Mouse (Mus musculus) left cerebral cortex, adult 2 months (tissue): ENCODE data around the gene Fastkd3. TPM values are rescaled to one million over a fixed set of nuclear protein-coding genes. Genes with fewer than 3 reads are reported as not detected.

Experiments used
- DNase-seq, 2 experiments: peaks; one replicate each; pipeline ENCODE4 v3.0.0; 2021 to 2022; ENCODE audit warnings: low spot score in 2 of 2, mixed read lengths in 1 of 2; ENCODE audit errors: extremely low spot score in 1 of 2
- H3K27ac ChIP-seq: fragments of 200-600 bp; 2 replicates; pipeline ENCODE4 v1.8.1; 2022
- H3K4me3 ChIP-seq: fragments of 200-600 bp; 2 replicates; pipeline ENCODE4 v1.8.1; 2022
- CTCF ChIP-seq: fragments of 200-600 bp; IDR thresholded peaks from 2 replicates; pipeline ENCODE4 v1.8.1; 2022; ENCODE audit warnings: antibody characterized with exemption, mild to moderate bottlenecking, moderate library complexity
- intact Hi-C: fragments of 180-260 bp; cut with DNase I; formaldehyde crosslinking; loops from one replicate; pipeline ENCODE4 v1.15.1; 2025
- total RNA-seq, 2 experiments: library from RNA; stranded (reverse); gene quantifications; 2 replicates each; pipeline ENCODE4 v1.2.3; 2021

The Fastkd3 gene
- total RNA-seq, 2 experiments from 2014 or later, result 14.9 to 18.9 TPM

- intact Hi-C loops, result loop anchor here (5.0 to 10.0 kb wide), 2 partner anchors 452 to 840 kb away; no protein-coding TSS in a partner anchor
- peak; percentile 51 for TF ChIP-seq CTCF
- no peak overlapping the region for H3K27ac ChIP-seq
- DNase-seq, result peak in 1 of 2 experiments; percentile 33
- no peak overlapping the region for H3K4me3 ChIP-seq
Observed at GRCm38 (mm10) chr13:68622792-68623191, 40.8 kb downstream of the Fastkd3 start.

DNA sequence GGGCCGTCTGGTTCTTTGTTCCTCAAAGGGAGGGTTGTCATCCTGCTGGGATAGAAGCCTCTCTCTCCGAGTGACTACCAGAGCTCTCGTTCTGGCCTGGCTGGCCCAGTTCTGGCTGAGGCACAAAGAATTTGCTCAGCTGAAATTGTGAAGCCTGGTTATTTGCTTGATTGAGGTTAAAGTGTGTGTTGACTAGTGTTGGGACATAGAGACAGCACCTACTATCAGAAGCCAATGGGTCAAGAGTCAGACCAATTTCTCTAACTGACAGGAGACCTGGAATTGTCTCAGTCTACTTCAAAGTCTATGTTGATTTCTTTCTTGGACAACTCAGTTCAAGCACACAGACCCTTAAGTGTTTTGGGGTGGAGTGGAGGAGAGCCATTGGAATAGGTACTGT is 45.0 kb downstream of the Fastkd3 start:
- intact Hi-C loops, result loop anchor here (10.0 kb wide), 1 partner anchor 448 kb away; no protein-coding TSS in a partner anchor
- no peak for DNase-seq
- TF ChIP-seq CTCF, result no peak
- no peak overlapping the region for H3K4me3 ChIP-seq
- H3K27ac ChIP-seq, result no peak overlapping the region

Other genes starting within 250 kb of the Fastkd3 start
- 10 to 100 TPM; 14.8 to 15.5 TPM for gene Mtrr, start 85 bp upstream of the Fastkd3 start, total RNA-seq
- gene 1700001L19Rik, start 15.2 kb downstream of the Fastkd3 start, total RNA-seq, result 10 to 100 TPM; 19.9 to 22.0 TPM